Mouse (Mus musculus) liver, postnatal 0 days (tissue): ENCODE results near the gene Ube2i. TPM values are rescaled to one million over a fixed set of nuclear protein-coding genes. Genes with fewer than 3 reads are reported as not detected.

Source experiments
- ATAC-seq: fragments of 200-750 bp; cut with Nextera tagmentation; 2 replicates; pipeline ENCODE4 v1.8.0; 2017; ENCODE audit warnings: mild to moderate bottlenecking, moderate library complexity
- DNase-seq: peaks from one replicate; pipeline ENCODE4 v3.0.0-alpha.2; 2016
- H3K27ac ChIP-seq: fragments of 300-500 bp; sonication (generic); 2 replicates; pipeline ENCODE4 v1.5.1; 2014; ENCODE audit warnings: antibody characterized with exemption, moderate library complexity, mild to moderate bottlenecking, low read depth
- H3K27me3 ChIP-seq: fragments of 300-500 bp; sonication (generic); 2 replicates; pipeline ENCODE4 v1.6.1; 2014; ENCODE audit warnings: low read length, control low read depth, mixed read lengths; ENCODE audit not compliant: insufficient read depth
- H3K36me3 ChIP-seq: fragments of 300-500 bp; sonication (generic); replicated peaks from 2 replicates; pipeline ENCODE4 v1.6.1; 2014; ENCODE audit warnings: mild to moderate bottlenecking, control low read depth, low read length, moderate library complexity, mixed read lengths; ENCODE audit not compliant: insufficient read depth
- H3K4me1 ChIP-seq: fragments of 300-500 bp; sonication (generic); 2 replicates; pipeline ENCODE4 v1.6.1; 2014; ENCODE audit warnings: antibody characterized with exemption, mild to moderate bottlenecking, control low read depth; ENCODE audit not compliant: insufficient read depth
- H3K4me2 ChIP-seq: fragments of 300-500 bp; sonication (generic); 2 replicates; pipeline ENCODE4 v1.6.1; 2014; ENCODE audit warnings: low read depth, mild to moderate bottlenecking, low read length, moderate library complexity, mixed read lengths
- H3K4me3 ChIP-seq: fragments of 300-500 bp; sonication (generic); 2 replicates; pipeline ENCODE4 v1.5.1; 2014; ENCODE audit warnings: low read depth, low read length
- H3K9ac ChIP-seq: fragments of 300-500 bp; sonication (generic); replicated peaks from 2 replicates; pipeline ENCODE4 v1.6.1; 2014; ENCODE audit warnings: mild to moderate bottlenecking, moderate library complexity
- H3K9me3 ChIP-seq: fragments of 300-500 bp; sonication (generic); 2 replicates; pipeline ENCODE4 v1.6.1; 2016; ENCODE audit warnings: mild to moderate bottlenecking, control low read depth, low read length, mixed read lengths
- CTCF ChIP-seq: sonication (generic); IDR thresholded peaks from 2 replicates; pipeline ENCODE4 v1.5.1; 2016; ENCODE audit warnings: antibody characterized with exemption, low read depth
- EP300 ChIP-seq: IDR thresholded peaks from 2 replicates; pipeline ENCODE4 v1.6.1; 2016; ENCODE audit warnings: antibody characterized with exemption, low read depth, mild to moderate bottlenecking
- WGBS: fragments of 180-500 bp; shearing (Covaris S2); extraction: QIAGEN DNeasy Blood & Tissue Kit; methylation state at CpG from one replicate; pipeline ENCODE4 v1.1.7; 2014; ENCODE audit not compliant: insufficient replicate concordance; 5-methylcytosine and 5-hydroxymethylcytosine counted together
- polyA plus RNA-seq: library from polyadenylated mRNA; unstranded; fragments of >200 nt; fragmentation: Nextera tagmentation; extraction: Ambion mirVana; gene quantifications from 2 replicates; pipeline ENCODE4 v1.2.1, GENCODE M21; 2015

Ube2i gene
- polyA plus RNA-seq, result 155 and 164 TPM in 2 replicates

GRCm38 (mm10) chr17:25274571-25275346 lies at the start of gene Ube2i:
Ube2i (minus strand) TSS chr17:25274622.
- ATAC-seq (no peak), DNase-seq (no peak)
- peak within 1 kb of the TSS; percentile 83 for H3K4me3 ChIP-seq
- no peaks in the 10 kb centered on the region for H3K27me3 ChIP-seq
- no peaks in the 10 kb centered on the region for H3K9me3 ChIP-seq
- H3K9ac ChIP-seq, result peak within 1 kb of the TSS; percentile 97
- peak within 1 kb of the TSS; percentile 87 for H3K4me2 ChIP-seq
- peaks cover 28% of the 10 kb centered on the region for H3K4me1 ChIP-seq
- H3K36me3 ChIP-seq, result no peaks in the 10 kb centered on the region
- WGBS, result 63% methylated on average over 9 of the region's 9 CpGs
- H3K27ac ChIP-seq, result peak within 1 kb of the TSS; percentile 99
- TF ChIP-seq EP300 (no peak), CTCF (no peak)

DNA sequence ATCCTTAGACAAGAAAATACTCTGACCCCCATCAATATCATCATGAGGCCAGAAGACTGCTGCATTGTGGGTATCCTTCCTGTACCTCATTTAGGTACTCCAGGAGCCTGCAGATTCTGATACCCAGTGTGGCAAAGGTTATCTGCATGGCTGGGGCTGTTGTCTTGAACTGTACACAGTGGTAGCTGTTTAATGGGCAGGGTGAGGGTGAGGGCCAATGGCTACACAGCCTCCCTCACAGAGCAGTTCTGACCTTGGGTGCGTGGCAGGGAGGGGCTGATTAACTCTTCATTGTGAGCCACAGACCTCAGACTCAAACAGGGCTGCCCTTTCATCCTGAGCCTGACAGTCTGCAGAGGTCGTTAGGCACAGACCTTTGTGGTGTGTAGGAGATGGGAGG lies 48.5 kb upstream of the Ube2i start:
- H3K4me2 ChIP-seq, result no peak overlapping the region
- no peak for TF ChIP-seq CTCF
- TF ChIP-seq EP300, result no peak
- no peak overlapping the region for H3K4me3 ChIP-seq
- 10% methylated on average over 2 of the region's 2 CpGs for WGBS
- H3K9ac ChIP-seq, result no peak overlapping the region
- H3K36me3 ChIP-seq, result no peaks in the 10 kb centered on the region
- H3K27ac ChIP-seq, result no peak overlapping the region
- peak; percentile 62; the same call in 1 of the 2 replicates for ATAC-seq
- H3K4me1 ChIP-seq, result no peaks in the 10 kb centered on the region
- no peaks in the 10 kb centered on the region for H3K27me3 ChIP-seq
- no peak for DNase-seq
- H3K9me3 ChIP-seq, result no peaks in the 10 kb centered on the region

GRCm38 (mm10) chr17:25320819-25321218 lies 46.4 kb upstream of the Ube2i start:
- H3K36me3 ChIP-seq, result no peaks in the 10 kb centered on the region
- H3K4me3 ChIP-seq, result no peak overlapping the region
- no peaks in the 10 kb centered on the region for H3K4me1 ChIP-seq
- no peak for ATAC-seq
- H3K27ac ChIP-seq, result no peak overlapping the region
- WGBS, result 79% methylated on average over 8 of the region's 8 CpGs
- no peaks in the 10 kb centered on the region for H3K27me3 ChIP-seq
- no peak overlapping the region for H3K9ac ChIP-seq
- no peak overlapping the region for H3K4me2 ChIP-seq
- no peaks in the 10 kb centered on the region for H3K9me3 ChIP-seq
- no peak for DNase-seq
- TF ChIP-seq EP300 (no peak), CTCF (no peak)

- Histone ChIP-seq H3K36me3 (no peaks in the 10 kb centered on the region), H3K4me1 (no peaks in the 10 kb centered on the region), H3K4me3 (no peak within 1 kb of the TSS), H3K9me3 (no peaks in the 10 kb centered on the region), H3K9ac (no peak within 1 kb of the TSS), H3K27me3 (no peaks in the 10 kb centered on the region), H3K4me2 (no peak within 1 kb of the TSS), H3K27ac (no peak within 1 kb of the TSS)
- 65% methylated on average over 5 of the region's 5 CpGs for WGBS
- DNase-seq, result no peak
- no peak for ATAC-seq
- TF ChIP-seq EP300 (no peak), CTCF (no peak)
Observed at GRCm38 (mm10) chr17:25318354-25318753, 43.9 kb upstream of the Ube2i start, which contains the start of gene Prss29. Prss29 (plus strand) TSS chr17:25318654.

GRCm38 (mm10) chr17:25308346-25308745 lies 33.9 kb upstream of the Ube2i start, which contains the start of gene Prss28:
Prss28 (plus strand) TSS chr17:25308646.
- WGBS, result 51% methylated on average over 4 of the region's 4 CpGs
- no peaks in the 10 kb centered on the region for H3K9me3 ChIP-seq
- TF ChIP-seq EP300 (no peak), CTCF (no peak)

DNA sequence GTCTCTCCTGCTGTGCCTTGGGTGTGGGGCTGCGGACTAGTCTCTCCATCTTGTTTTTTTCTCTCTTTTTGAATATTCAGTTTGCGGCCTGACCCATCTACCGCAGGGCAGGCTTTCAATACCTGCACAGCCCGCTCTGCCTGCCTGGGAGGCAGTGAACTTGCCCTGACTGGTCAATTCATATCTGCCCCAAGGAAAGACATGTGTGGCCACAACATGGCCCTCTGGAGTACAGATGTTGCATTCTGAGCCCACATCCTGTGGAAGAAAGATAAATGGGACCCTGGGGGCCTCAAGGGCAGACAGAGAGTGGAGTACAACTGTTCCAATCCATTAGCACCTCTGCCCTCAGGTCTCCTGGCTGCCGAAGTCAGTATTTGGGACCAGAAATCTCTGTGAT lies 23.7 kb upstream of the Ube2i start, which contains the start of gene Prss34:
Prss34 (plus strand) TSS at position 301 of the 400 bp plus-strand sequence.
- no peaks in the 10 kb centered on the region for H3K9me3 ChIP-seq
- H3K4me1 ChIP-seq, result no peaks in the 10 kb centered on the region
- no peak within 1 kb of the TSS for H3K9ac ChIP-seq
- no peak for DNase-seq
- no peak within 1 kb of the TSS for H3K27ac ChIP-seq
- H3K27me3 ChIP-seq, result 0 out of 2 replicates have a peak, but pooled peaks cover 2% of the 10 kb centered on the region
- TF ChIP-seq CTCF (no peak), EP300 (no peak)
- no peak for ATAC-seq
- no peaks in the 10 kb centered on the region for H3K36me3 ChIP-seq
- no peak within 1 kb of the TSS for H3K4me2 ChIP-seq
- 69% methylated on average over 5 of the region's 5 CpGs for WGBS
- H3K4me3 ChIP-seq, result no peak within 1 kb of the TSS

More at GRCm38 (mm10) chr17:25308346-25308745, 33.9 kb upstream of the Ube2i start, which contains the start of gene Prss28:
- H3K4me1 ChIP-seq, result no peaks in the 10 kb centered on the region
- H3K9ac ChIP-seq, result no peak within 1 kb of the TSS
- no peak within 1 kb of the TSS for H3K4me3 ChIP-seq
- no peak for ATAC-seq
- no peak within 1 kb of the TSS for H3K27ac ChIP-seq
- no peak within 1 kb of the TSS for H3K4me2 ChIP-seq
- DNase-seq, result no peak
- H3K36me3 ChIP-seq, result no peaks in the 10 kb centered on the region
- H3K27me3 ChIP-seq, result no peaks in the 10 kb centered on the region
